Mouse (Mus musculus): Measurements from ENCODE around the gene Slc29a1.

Slc29a1 gene

GRCm38 (mm10) chr17:45569999-45570398, 29.4 kb downstream of the Slc29a1 start:
- no peak for DNase-seq (ENCODE audit: low read depth, low spot score)

- no peak for DNase-seq (ENCODE audit: low read depth, low spot score)
Observed at GRCm38 (mm10) chr17:45568990-45569389, 30.4 kb downstream of the Slc29a1 start.

- DNase-seq (ENCODE audit: low read depth, low spot score), result no peak
Observed at GRCm38 (mm10) chr17:45567162-45567601, 32.2 kb downstream of the Slc29a1 start.

GRCm38 (mm10) chr17:45566360-45567161, 32.8 kb downstream of the Slc29a1 start:
- no peak for DNase-seq (ENCODE audit: low read depth, low spot score)

GRCm38 (mm10) chr17:45566031-45566359, 33.4 kb downstream of the Slc29a1 start:
- no peak for DNase-seq (ENCODE audit: low read depth, low spot score)

GRCm38 (mm10) chr17:45565103-45565502, 34.3 kb downstream of the Slc29a1 start:
- no peak for DNase-seq (ENCODE audit: low read depth, low spot score)

- DNase-seq (ENCODE audit: low read depth, low spot score), result no peak
Observed at GRCm38 (mm10) chr17:45564531-45565084, 34.8 kb downstream of the Slc29a1 start.

- no peak for DNase-seq (ENCODE audit: low read depth, low spot score)
Observed at GRCm38 (mm10) chr17:45563655-45564530, 35.5 kb downstream of the Slc29a1 start, which contains the start of gene Slc35b2. Slc35b2 (plus strand) TSS chr17:45563874.

GRCm38 (mm10) chr17:45563216-45563615, 36.2 kb downstream of the Slc29a1 start:
- DNase-seq (ENCODE audit: low read depth, low spot score), result no peak

- DNase-seq (ENCODE audit: low read depth, low spot score), result no peak
Observed at GRCm38 (mm10) chr17:45559732-45560525, 39.5 kb downstream of the Slc29a1 start.

- DNase-seq (ENCODE audit: low read depth, low spot score), result no peak
Observed at GRCm38 (mm10) chr17:45557998-45558862, 41.2 kb downstream of the Slc29a1 start.

- no peak for DNase-seq (ENCODE audit: low read depth, low spot score)
Observed at GRCm38 (mm10) chr17:45557246-45557824, 42.1 kb downstream of the Slc29a1 start.

- DNase-seq (ENCODE audit: low read depth, low spot score), result no peak
Observed at GRCm38 (mm10) chr17:45556514-45557245, 42.7 kb downstream of the Slc29a1 start.

GRCm38 (mm10) chr17:45556107-45556489, 43.3 kb downstream of the Slc29a1 start:
- DNase-seq (ENCODE audit: low read depth, low spot score), result no peak

- DNase-seq (ENCODE audit: low read depth, low spot score), result peak; percentile 49
Observed at GRCm38 (mm10) chr17:45555452-45556106, 43.8 kb downstream of the Slc29a1 start, which contains the start of gene Nfkbie. Nfkbie (plus strand) TSS chr17:45555703.

GRCm38 (mm10) chr17:45554420-45554819, 45.0 kb downstream of the Slc29a1 start:
- DNase-seq (ENCODE audit: low read depth, low spot score), result no peak

GRCm38 (mm10) chr17:45553065-45553464, 46.3 kb downstream of the Slc29a1 start:
- no peak for DNase-seq (ENCODE audit: low read depth, low spot score)

- DNase-seq (ENCODE audit: low read depth, low spot score), result no peak
Observed at GRCm38 (mm10) chr17:45551816-45552451, 47.5 kb downstream of the Slc29a1 start.
